ENCODE assay signal across 8 mouse cellular contexts in genomic region chr15:102516728-102517404, GRCm38 (mm10). TPM values are rescaled to one million over a fixed set of nuclear protein-coding genes. Genes with fewer than 3 reads are reported as not detected.
DNase-seq lines count a peak whose midpoint lies in the region; ATAC-seq and TF ChIP-seq lines count a peak whose summit lies in the region.

Map3k12 (minus strand) TSS chr15:102517064.

- no peak for TF ChIP-seq CTCF in kidney, adult 2 months (conservative IDR thresholded peaks at IDR 0.05; ENCODE audit: insufficient read depth, insufficient read length, low read depth, low read length)

- no peak for TF ChIP-seq POLR2A in kidney, adult 2 months (IDR thresholded peaks at IDR 0.05; ENCODE audit: low read depth, low read length)

- H3K4me3 ChIP-seq in embryonic facial prominence, embryonic 14.5 days (ENCODE audit: low read depth, low read length) = peak within 1 kb of the TSS; percentile 68
- peak within 1 kb of the TSS; percentile 65 for H3K4me3 ChIP-seq in kidney, adult 2 months (ENCODE audit: insufficient read depth, low read depth, low read length)
- peak within 1 kb of the TSS; percentile 70 for H3K4me3 ChIP-seq in limb, embryonic 12.5 days (replicated peaks)
- H3K4me3 ChIP-seq in midbrain, embryonic 15.5 days = peak within 1 kb of the TSS; percentile 66

- H3K36me3 ChIP-seq in embryonic facial prominence, embryonic 14.5 days (ENCODE audit: control insufficient read depth, insufficient read depth, low read length) = peaks cover 14% of the 10 kb centered on the region
- H3K36me3 ChIP-seq in kidney, adult 2 months (ENCODE audit: control insufficient read depth, insufficient read depth, low read length) = no peaks in the 10 kb centered on the region
- peaks cover 15% of the 10 kb centered on the region for H3K36me3 ChIP-seq in limb, embryonic 12.5 days
- H3K36me3 ChIP-seq in midbrain, embryonic 15.5 days (replicated peaks) = no peaks in the 10 kb centered on the region

- H3K4me2 ChIP-seq in embryonic facial prominence, embryonic 14.5 days (ENCODE audit: low read depth, low read length) = peak within 1 kb of the TSS; percentile 67
- peak within 1 kb of the TSS; percentile 76 for H3K4me2 ChIP-seq in limb, embryonic 12.5 days
- peak within 1 kb of the TSS; percentile 88 for H3K4me2 ChIP-seq in midbrain, embryonic 15.5 days

- peaks cover 21% of the 10 kb centered on the region for H3K4me1 ChIP-seq in embryonic facial prominence, embryonic 14.5 days (ENCODE audit: control insufficient read depth, insufficient read depth, low read length)
- H3K4me1 ChIP-seq in kidney, adult 2 months (ENCODE audit: control insufficient read depth, insufficient read depth, low read length) = peaks cover 3% of the 10 kb centered on the region; the same call in 1 of the 2 replicates
- peaks cover 33% of the 10 kb centered on the region for H3K4me1 ChIP-seq in limb, embryonic 12.5 days (replicated peaks)
- peaks cover 51% of the 10 kb centered on the region for H3K4me1 ChIP-seq in midbrain, embryonic 15.5 days

- H3K27ac ChIP-seq in embryonic facial prominence, embryonic 14.5 days (replicated peaks; ENCODE audit: low read depth, low read length) = peak within 1 kb of the TSS; percentile 79
- peak within 1 kb of the TSS; percentile 68 for H3K27ac ChIP-seq in kidney, adult 2 months (ENCODE audit: insufficient read depth, low read depth, low read length)
- H3K27ac ChIP-seq in limb, embryonic 12.5 days = peak within 1 kb of the TSS; percentile 98
- peak within 1 kb of the TSS; percentile 100 for H3K27ac ChIP-seq in midbrain, embryonic 15.5 days

- no peaks in the 10 kb centered on the region for H3K27me3 ChIP-seq in embryonic facial prominence, embryonic 14.5 days (replicated peaks; ENCODE audit: control insufficient read depth, insufficient read depth, low read length)
- no peaks in the 10 kb centered on the region for H3K27me3 ChIP-seq in kidney, adult 2 months (replicated peaks; ENCODE audit: control insufficient read depth, insufficient read depth, low read length)
- no peaks in the 10 kb centered on the region for H3K27me3 ChIP-seq in limb, embryonic 12.5 days
- no peaks in the 10 kb centered on the region for H3K27me3 ChIP-seq in midbrain, embryonic 15.5 days (replicated peaks)

- H3K9ac ChIP-seq in embryonic facial prominence, embryonic 14.5 days (ENCODE audit: low read depth, low read length) = peak within 1 kb of the TSS; percentile 73
- peak within 1 kb of the TSS; percentile 84 for H3K9ac ChIP-seq in limb, embryonic 12.5 days (replicated peaks)
- H3K9ac ChIP-seq in midbrain, embryonic 15.5 days = peak within 1 kb of the TSS; percentile 81

- no peaks in the 10 kb centered on the region for H3K9me3 ChIP-seq in embryonic facial prominence, embryonic 14.5 days (ENCODE audit: control insufficient read depth, low read length)
- no peaks in the 10 kb centered on the region for H3K9me3 ChIP-seq in limb, embryonic 12.5 days
- no peaks in the 10 kb centered on the region for H3K9me3 ChIP-seq in midbrain, embryonic 15.5 days

- no peak for ATAC-seq in embryonic facial prominence, embryonic 14.5 days (ENCODE audit: low read depth)
- ATAC-seq in limb, embryonic 12.5 days (ENCODE audit: insufficient number of reproducible peaks, insufficient read depth, low FRiP score, low TSS enrichment, low read depth) = no peak
- ATAC-seq in midbrain, embryonic 15.5 days (replicated peaks) = peak; percentile 7

- DNase-seq in 416B (ENCODE audit: low read depth) = peak; percentile 65
- DNase-seq in adrenal gland, postnatal 25 days = peak; percentile 79
- peak; percentile 80 for DNase-seq in embryonic facial prominence, embryonic 14.5 days (ENCODE audit: low spot score)
- DNase-seq in heart, adult 18-20 months = peak; percentile 80 to 85
- peak; percentile 71 for DNase-seq in kidney, adult 2 months
- peak; percentile 41 to 47 for DNase-seq in spleen, postnatal 36 days (ENCODE audit: low spot score in 2 of 2)

- WGBS in embryonic facial prominence, embryonic 14.5 days = 1% methylated on average over 39 of the region's 43 CpGs
- WGBS in kidney, adult 2 months = under 1% methylated on average over 41 of the region's 43 CpGs
- WGBS in limb, embryonic 12.5 days = under 1% methylated on average over 43 of the region's 43 CpGs
- under 1% methylated on average over 43 of the region's 43 CpGs for WGBS in midbrain, embryonic 15.5 days

RNA-seq across cellular contexts. Expression of gene Map3k12, which starts in this region (rescaled TPM):
- 8.1 and 12.0 TPM in 2 replicates for total RNA-seq in adrenal gland, postnatal 25 days (2021)
- 13.0 and 15.8 TPM in 2 replicates for polyA plus RNA-seq in embryonic facial prominence, embryonic 14.5 days (2014; fragmentation: Nextera tagmentation; extraction: Ambion mirVana)
- total RNA-seq in heart, adult 18-20 months (2021) = 1 to 10 TPM; 1.8 to 2.3 TPM
- polyA plus RNA-seq in kidney, adult 2 months (2012; rRNA removed) = 7.7 and 9.0 TPM in 2 replicates
- 23.8 and 26.6 TPM in 2 replicates for polyA plus RNA-seq in limb, embryonic 12.5 days (2016; fragmentation: Nextera tagmentation; extraction: Ambion mirVana)
- polyA plus RNA-seq in midbrain, embryonic 15.5 days (2015; fragmentation: Nextera tagmentation; extraction: Ambion mirVana) = 62.2 and 63.6 TPM in 2 replicates
